Mouse (Mus musculus) neural tube, embryonic 14.5 days (tissue): Measurements from ENCODE around the gene Nav2. TPM values are rescaled to one million over a fixed set of nuclear protein-coding genes. Genes with fewer than 3 reads are reported as not detected.

ENCODE experiments used
- ATAC-seq: fragments of 200-750 bp; cut with Nextera tagmentation; 2 replicates; pipeline ENCODE4 v1.8.0; 2017; ENCODE audit warnings: low read depth, mild to moderate bottlenecking, moderate TSS enrichment, moderate library complexity
- H3K27ac ChIP-seq: fragments of 300-500 bp; sonication (generic); 2 replicates; pipeline ENCODE4 v1.5.1; 2014; ENCODE audit warnings: low read depth, mild to moderate bottlenecking, control low read depth, low read length, moderate library complexity, mixed read lengths
- H3K27me3 ChIP-seq: fragments of 300-500 bp; sonication (generic); 2 replicates; pipeline ENCODE4 v1.6.1; 2014; ENCODE audit warnings: low read length; ENCODE audit not compliant: control insufficient read depth, insufficient read depth
- H3K36me3 ChIP-seq: fragments of 300-500 bp; sonication (generic); 2 replicates; pipeline ENCODE4 v1.6.1; 2014; ENCODE audit warnings: low read length, mixed read lengths; ENCODE audit not compliant: control insufficient read depth, insufficient read depth
- H3K4me1 ChIP-seq: fragments of 300-500 bp; sonication (generic); 2 replicates; pipeline ENCODE4 v1.6.1; 2014; ENCODE audit warnings: low read length; ENCODE audit not compliant: control insufficient read depth, insufficient read depth
- H3K4me2 ChIP-seq: fragments of 300-500 bp; sonication (generic); 2 replicates; pipeline ENCODE4 v1.6.1; 2014; ENCODE audit warnings: mild to moderate bottlenecking, low read depth, low read length, control low read depth
- H3K4me3 ChIP-seq: fragments of 300-500 bp; sonication (generic); 2 replicates; pipeline ENCODE4 v1.5.1; 2014; ENCODE audit warnings: low read depth, low read length, control low read depth, mixed read lengths
- H3K9ac ChIP-seq: fragments of 300-500 bp; sonication (generic); replicated peaks from 2 replicates; pipeline ENCODE4 v1.6.1; 2014; ENCODE audit warnings: low read depth, mild to moderate bottlenecking, control low read depth, low read length, mixed read lengths
- H3K9me3 ChIP-seq: fragments of 300-500 bp; sonication (generic); 2 replicates; pipeline ENCODE4 v1.6.1; 2016; ENCODE audit warnings: low read length; ENCODE audit not compliant: control insufficient read depth
- WGBS: fragments of 180-500 bp; shearing (Covaris S2); extraction: QIAGEN DNeasy Blood & Tissue Kit; methylation state at CpG from one replicate; pipeline ENCODE4 v1.1.7; 2014; 5-methylcytosine and 5-hydroxymethylcytosine counted together
- polyA plus RNA-seq: library from polyadenylated mRNA; unstranded; fragments of >200 nt; fragmentation: Nextera tagmentation; extraction: Ambion mirVana; gene quantifications from 2 replicates; pipeline ENCODE4 v1.2.1, GENCODE M21; 2014

The Nav2 gene
- polyA plus RNA-seq, 1 experiment from 2014 or later, result 36.5 TPM

DNA sequence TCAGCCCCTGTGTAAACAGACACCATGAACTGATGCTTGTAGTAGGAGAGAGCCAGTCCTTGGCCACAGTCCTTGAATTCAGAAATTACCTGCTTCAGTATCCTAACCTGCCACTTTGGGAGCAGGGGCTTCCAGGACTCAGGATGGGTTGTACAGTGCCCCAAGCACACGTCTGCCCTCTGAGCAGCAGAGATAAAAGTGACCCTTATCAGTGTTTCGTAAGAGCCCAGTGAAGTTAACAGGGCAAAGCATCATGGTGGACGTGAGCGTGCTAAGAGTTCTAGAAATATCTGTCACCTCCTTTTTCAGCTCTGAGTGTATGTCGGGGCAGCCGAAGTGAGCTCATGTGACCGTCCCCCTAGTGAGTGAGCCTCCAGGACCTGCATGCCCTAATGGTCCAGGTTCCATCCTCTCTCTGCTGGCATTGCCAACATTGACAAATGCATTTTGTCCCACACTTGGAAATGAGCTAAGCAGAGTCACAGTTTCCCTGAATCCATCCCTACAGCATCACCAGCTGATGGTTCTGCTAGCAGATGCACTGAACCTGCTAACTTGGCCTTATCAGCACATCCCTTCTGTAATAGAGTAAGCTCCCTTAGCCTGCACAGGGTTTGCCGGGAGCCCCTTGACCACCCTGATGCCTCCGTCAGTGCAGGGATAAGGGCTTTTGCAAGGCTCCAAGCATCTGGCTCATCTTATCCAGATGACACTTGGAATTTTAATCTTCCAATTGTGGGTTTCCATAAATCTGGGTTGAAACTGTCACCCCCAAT lies 418.6 kb downstream of the Nav2 start:
- Histone ChIP-seq H3K27me3 (no peaks in the 10 kb centered on the region), H3K27ac (no peak overlapping the region), H3K4me3 (no peak overlapping the region), H3K9ac (no peak overlapping the region), H3K4me2 (no peak overlapping the region), H3K4me1 (no peaks in the 10 kb centered on the region; the same call in none of the 2 replicates), H3K9me3 (no peaks in the 10 kb centered on the region), H3K36me3 (no peaks in the 10 kb centered on the region)
- WGBS, result 94% methylated on average over 9 of the region's 9 CpGs
- ATAC-seq, result no peak

DNA sequence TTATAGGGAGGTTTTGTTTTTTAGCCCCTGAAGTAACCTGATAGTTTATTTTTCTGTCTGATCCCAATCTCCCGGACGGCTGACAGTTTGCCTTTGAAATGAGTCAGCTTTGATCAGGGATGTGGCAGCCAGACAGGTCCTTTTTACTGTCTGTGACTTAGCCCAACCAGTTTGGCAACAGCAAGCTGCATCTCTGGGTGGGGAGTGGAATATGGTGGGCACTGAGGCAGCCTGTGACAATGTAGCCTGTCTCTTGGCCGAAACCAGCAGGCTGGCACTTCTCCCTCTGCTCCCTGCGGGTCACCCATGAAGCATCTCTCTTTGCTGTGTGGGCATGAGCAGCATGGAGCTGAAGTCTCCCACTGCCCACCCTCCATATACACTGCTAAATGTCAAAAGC lies 421.7 kb downstream of the Nav2 start:
- Histone ChIP-seq H3K9me3 (no peaks in the 10 kb centered on the region), H3K36me3 (no peaks in the 10 kb centered on the region), H3K4me1 (peaks cover 4% of the 10 kb centered on the region; the same call in 1 of the 2 replicates), H3K9ac (no peak overlapping the region), H3K27ac (no peak overlapping the region), H3K27me3 (no peaks in the 10 kb centered on the region), H3K4me2 (no peak overlapping the region), H3K4me3 (no peak overlapping the region)
- WGBS, result 59% methylated on average over 4 of the region's 4 CpGs
- no peak for ATAC-seq

DNA sequence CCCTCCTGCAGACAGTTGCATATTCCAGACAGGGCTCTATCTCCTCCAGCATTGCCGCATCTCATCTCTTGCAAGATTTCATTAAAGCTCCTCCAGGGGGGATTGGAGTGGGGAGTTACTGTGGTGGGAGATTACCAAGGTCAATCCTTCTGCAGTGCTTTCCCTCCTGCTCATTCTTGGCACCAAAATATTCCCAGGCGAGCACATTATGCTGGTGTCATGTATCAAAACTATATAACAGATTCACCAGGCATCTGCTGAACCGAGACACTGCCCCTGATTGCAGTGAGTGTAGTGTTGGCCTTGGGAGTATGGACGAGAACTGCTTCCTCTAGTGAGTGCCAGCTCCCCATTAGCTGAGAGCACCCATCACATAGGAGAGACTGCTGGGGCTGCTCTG lies 423.4 kb downstream of the Nav2 start:
- ATAC-seq, result 0 out of 2 replicates have a peak, but pooled peaks have one; percentile 16
- no peaks in the 10 kb centered on the region for H3K36me3 ChIP-seq
- H3K4me2 ChIP-seq, result no peak overlapping the region
- peaks cover 4% of the 10 kb centered on the region; the same call in 1 of the 2 replicates for H3K4me1 ChIP-seq
- 66% methylated on average over 4 of the region's 4 CpGs for WGBS
- no peak overlapping the region for H3K27ac ChIP-seq
- H3K4me3 ChIP-seq, result no peak overlapping the region
- H3K9ac ChIP-seq, result no peak overlapping the region
- no peaks in the 10 kb centered on the region for H3K27me3 ChIP-seq
- no peaks in the 10 kb centered on the region for H3K9me3 ChIP-seq

DNA sequence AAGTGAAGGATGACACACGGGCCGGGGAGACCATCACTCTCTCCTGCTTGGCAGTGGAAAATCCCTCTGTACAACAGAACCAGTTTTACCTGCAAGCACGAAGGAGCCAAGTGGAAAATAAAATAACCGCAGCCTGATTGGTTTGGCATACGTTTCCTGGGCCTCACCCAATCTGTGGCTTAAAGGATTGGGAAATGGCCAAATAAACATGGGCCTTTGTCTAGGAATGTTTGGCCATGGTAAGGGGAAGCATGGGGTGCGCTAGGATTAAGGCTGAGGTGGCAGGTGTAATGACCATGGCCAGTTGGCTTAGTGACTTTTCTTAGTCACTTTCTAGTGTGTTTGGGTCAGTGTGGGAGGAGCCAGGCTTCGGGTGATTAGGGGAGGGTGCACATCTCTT lies 424.1 kb downstream of the Nav2 start:
- no peaks in the 10 kb centered on the region for H3K36me3 ChIP-seq
- H3K27me3 ChIP-seq, result no peaks in the 10 kb centered on the region
- no peaks in the 10 kb centered on the region for H3K9me3 ChIP-seq
- H3K9ac ChIP-seq, result no peak overlapping the region
- peaks cover 4% of the 10 kb centered on the region; the same call in 1 of the 2 replicates for H3K4me1 ChIP-seq
- no peak for ATAC-seq
- H3K4me3 ChIP-seq, result no peak overlapping the region
- no peak overlapping the region for H3K4me2 ChIP-seq
- H3K27ac ChIP-seq, result no peak overlapping the region
- WGBS, result 79% methylated on average over 7 of the region's 7 CpGs

DNA sequence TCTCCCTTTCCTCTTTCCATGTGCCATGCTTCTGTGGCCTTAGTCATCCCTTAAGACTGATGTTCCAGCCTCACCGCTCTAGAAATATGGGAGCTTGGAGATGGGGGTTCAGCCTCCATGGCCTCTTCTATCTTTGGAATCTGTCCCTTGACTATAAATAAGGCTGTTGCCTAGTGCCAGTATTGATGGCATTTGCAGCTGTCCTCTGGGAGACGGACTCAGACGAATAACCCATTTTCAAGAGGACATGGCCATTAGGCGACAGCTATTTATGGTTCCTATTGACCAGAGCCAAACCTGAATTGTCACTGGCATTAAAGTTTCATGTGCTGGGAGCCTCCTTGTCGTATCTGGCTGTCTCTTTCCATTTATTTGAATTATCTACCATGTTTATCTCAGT lies 425.6 kb downstream of the Nav2 start:
- WGBS, result 10% methylated on average over 5 of the region's 5 CpGs
- H3K27me3 ChIP-seq, result no peaks in the 10 kb centered on the region
- H3K4me2 ChIP-seq, result no peak overlapping the region
- H3K9ac ChIP-seq, result no peak overlapping the region
- ATAC-seq, result no peak
- no peak overlapping the region for H3K4me3 ChIP-seq
- no peak overlapping the region for H3K27ac ChIP-seq
- peaks cover 7% of the 10 kb centered on the region for H3K4me1 ChIP-seq
- H3K36me3 ChIP-seq, result no peaks in the 10 kb centered on the region
- no peaks in the 10 kb centered on the region for H3K9me3 ChIP-seq

DNA sequence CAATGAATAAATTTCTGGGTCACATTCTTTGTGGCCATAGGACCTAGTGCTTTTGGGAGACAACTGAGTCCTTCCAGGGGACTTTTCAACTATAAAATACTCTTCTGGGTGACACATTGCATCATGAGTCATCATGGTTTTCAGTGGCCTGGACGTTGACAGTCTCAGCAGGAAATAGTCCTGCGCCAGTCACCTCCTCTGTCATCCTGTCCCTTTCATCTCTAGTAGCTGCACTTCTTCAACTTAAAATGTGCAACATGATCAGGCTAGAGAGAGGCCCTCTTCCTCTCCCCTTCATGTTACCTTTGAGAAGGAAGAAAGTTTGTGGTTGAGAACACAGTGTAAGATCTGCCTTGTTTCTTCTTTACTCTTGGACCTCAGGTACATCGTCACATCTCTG lies 426.5 kb downstream of the Nav2 start:
- no peak overlapping the region for H3K27ac ChIP-seq
- H3K9me3 ChIP-seq, result no peaks in the 10 kb centered on the region
- no peak overlapping the region for H3K4me2 ChIP-seq
- WGBS, result 55% methylated on average over 3 of the region's 3 CpGs
- H3K36me3 ChIP-seq, result no peaks in the 10 kb centered on the region
- H3K9ac ChIP-seq, result no peak overlapping the region
- no peak for ATAC-seq
- H3K27me3 ChIP-seq, result no peaks in the 10 kb centered on the region
- no peak overlapping the region for H3K4me3 ChIP-seq
- peaks cover 9% of the 10 kb centered on the region for H3K4me1 ChIP-seq

DNA sequence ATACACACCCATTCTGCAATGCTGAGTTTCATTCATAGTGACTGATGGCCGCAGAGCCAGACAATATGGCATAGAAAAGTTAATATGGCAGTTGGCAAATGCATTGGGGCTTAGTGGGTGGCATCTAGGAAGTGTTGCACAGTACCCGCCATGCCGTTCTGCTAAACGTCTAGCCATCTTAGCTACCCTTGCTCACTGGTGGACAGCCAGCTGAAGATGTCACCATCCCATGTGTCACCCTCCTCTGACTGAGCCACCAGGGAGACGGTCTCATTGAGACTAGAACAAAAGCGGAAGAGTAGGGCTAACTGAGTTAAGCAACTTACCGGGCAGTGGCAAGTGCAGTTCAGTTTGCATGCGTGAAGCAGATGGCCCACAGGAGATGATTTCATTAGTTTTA lies 428.2 kb downstream of the Nav2 start:
- no peaks in the 10 kb centered on the region for H3K36me3 ChIP-seq
- no peak overlapping the region for H3K27ac ChIP-seq
- no peak overlapping the region for H3K9ac ChIP-seq
- H3K4me2 ChIP-seq, result no peak overlapping the region
- H3K27me3 ChIP-seq, result no peaks in the 10 kb centered on the region
- 44% methylated on average over 8 of the region's 8 CpGs for WGBS
- no peaks in the 10 kb centered on the region for H3K9me3 ChIP-seq
- ATAC-seq, result no peak
- peaks cover 21% of the 10 kb centered on the region for H3K4me1 ChIP-seq
- H3K4me3 ChIP-seq, result no peak overlapping the region

DNA sequence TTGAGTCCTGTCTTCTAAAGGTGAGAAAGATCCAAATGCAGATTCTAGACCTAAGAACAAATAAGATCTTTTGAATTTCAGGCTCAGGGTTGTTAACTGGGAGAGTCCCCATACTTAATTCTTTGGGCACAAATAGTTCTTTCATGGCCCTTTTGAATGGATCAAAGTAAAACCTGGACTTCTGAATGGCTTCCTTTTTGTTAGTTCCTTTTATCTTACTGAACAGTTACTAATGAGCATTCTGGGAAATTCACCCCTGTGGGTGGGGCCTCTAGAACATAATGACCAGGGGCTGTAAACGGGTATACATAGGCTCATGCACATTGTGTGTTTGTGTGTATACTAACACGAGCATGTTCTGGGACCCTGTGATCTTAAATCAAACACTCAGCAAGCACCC lies 429.2 kb downstream of the Nav2 start:
- Histone ChIP-seq H3K4me3 (no peak overlapping the region), H3K9me3 (no peaks in the 10 kb centered on the region), H3K27ac (no peak overlapping the region), H3K36me3 (no peaks in the 10 kb centered on the region), H3K27me3 (no peaks in the 10 kb centered on the region), H3K9ac (no peak overlapping the region), H3K4me1 (peaks cover 29% of the 10 kb centered on the region), H3K4me2 (no peak overlapping the region)
- ATAC-seq, result no peak
- whole genome bisulfite sequencing, result 2% methylated on average over 2 of the region's 2 CpGs

DNA sequence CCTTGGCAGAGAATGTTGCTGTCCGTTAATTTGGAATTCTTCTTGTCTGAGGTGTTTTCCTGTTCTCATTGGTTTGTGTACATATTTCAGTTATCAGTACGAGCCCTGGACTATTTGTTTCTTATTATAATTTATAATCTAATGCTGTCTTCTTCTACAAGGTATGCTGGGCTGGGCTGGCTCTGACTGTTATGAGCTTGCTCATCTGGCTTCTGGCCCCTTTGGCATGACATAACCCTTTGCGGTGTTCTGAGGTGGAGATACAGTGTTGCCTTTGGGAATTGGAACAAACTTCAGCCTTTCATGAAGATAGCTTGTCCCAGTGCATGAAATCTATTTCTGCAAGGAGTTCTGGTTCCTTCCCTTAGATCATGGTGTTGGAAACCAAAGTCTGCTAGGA lies 431.4 kb downstream of the Nav2 start:
- H3K9me3 ChIP-seq, result no peaks in the 10 kb centered on the region
- H3K27ac ChIP-seq, result no peak overlapping the region
- no peaks in the 10 kb centered on the region for H3K27me3 ChIP-seq
- peaks cover 36% of the 10 kb centered on the region for H3K4me1 ChIP-seq
- H3K4me2 ChIP-seq, result no peak overlapping the region
- 77% methylated on average over 3 of the region's 3 CpGs for WGBS
- H3K36me3 ChIP-seq, result no peaks in the 10 kb centered on the region
- no peak for ATAC-seq
- no peak overlapping the region for H3K4me3 ChIP-seq
- no peak overlapping the region for H3K9ac ChIP-seq
